Mouse (Mus musculus): Measurements from ENCODE around the gene Rras. TPM values are rescaled to one million over a fixed set of nuclear protein-coding genes. Genes with fewer than 3 reads are reported as not detected.

The Rras gene
- polyA plus RNA-seq (2015; fragmentation: Nextera tagmentation; extraction: Ambion mirVana) = 41.3 and 47.6 TPM in 2 replicates

- WGBS = under 1% methylated on average over 36 of the region's 36 CpGs
- peak within 1 kb of the TSS; percentile 87 for H3K4me2 ChIP-seq (replicated peaks)
- H3K9ac ChIP-seq = peak within 1 kb of the TSS; percentile 62
- no peaks in the 10 kb centered on the region for H3K9me3 ChIP-seq (replicated peaks)
- no peaks in the 10 kb centered on the region for H3K27me3 ChIP-seq
- peak within 1 kb of the TSS; percentile 85 for H3K4me3 ChIP-seq (replicated peaks)
- peaks cover 13% of the 10 kb centered on the region for H3K36me3 ChIP-seq
- peak within 1 kb of the TSS; percentile 99 for H3K27ac ChIP-seq (replicated peaks)
- H3K4me1 ChIP-seq = peaks cover 43% of the 10 kb centered on the region
- peak; percentile 92 for ATAC-seq (ENCODE audit: insufficient number of reproducible peaks, low FRiP score, low TSS enrichment, low read depth)
Observed at GRCm38 (mm10) chr7:45017242-45018061, at the start of gene Rras. Rras (plus strand) TSS chr7:45017961.

DNA sequence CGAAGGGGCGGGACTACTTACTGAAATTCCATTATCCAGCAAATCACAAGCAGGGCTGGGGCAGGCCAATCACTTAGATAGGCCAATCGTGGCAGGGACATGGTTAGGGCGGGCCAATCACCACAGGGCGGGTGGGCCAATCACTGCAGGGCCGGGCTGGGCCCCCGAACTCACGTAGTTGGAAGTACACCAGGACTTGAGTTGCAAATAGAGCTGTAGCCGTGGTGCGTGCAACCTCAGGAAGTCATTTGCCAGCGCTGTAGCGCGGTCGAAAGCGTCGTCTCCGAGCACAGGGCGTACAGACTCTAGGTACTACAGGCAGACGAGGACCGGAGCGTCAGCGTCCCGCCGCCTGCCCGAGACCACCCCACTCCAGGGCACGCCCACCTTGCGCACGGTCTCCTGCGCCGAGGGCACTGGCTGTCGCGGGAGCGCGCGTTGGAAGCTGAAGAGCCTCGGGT lies 47.5 kb upstream of the Rras start:
- peaks cover 15% of the 10 kb centered on the region for H3K36me3 ChIP-seq
- peak; percentile 95 for ATAC-seq (ENCODE audit: insufficient number of reproducible peaks, low FRiP score, low TSS enrichment, low read depth)
- H3K4me3 ChIP-seq (replicated peaks) = peak overlapping the region; percentile 53
- H3K9ac ChIP-seq = peak overlapping the region; percentile 43
- peak overlapping the region; percentile 90 for H3K27ac ChIP-seq (replicated peaks)
- WGBS = under 1% methylated on average over 36 of the region's 36 CpGs
- H3K4me1 ChIP-seq = peaks cover 34% of the 10 kb centered on the region
- no peaks in the 10 kb centered on the region for H3K27me3 ChIP-seq
- peak overlapping the region; percentile 78 for H3K4me2 ChIP-seq (replicated peaks)
- H3K9me3 ChIP-seq (replicated peaks) = no peaks in the 10 kb centered on the region

GRCm38 (mm10) chr7:44971142-44971541 lies 46.6 kb upstream of the Rras start:
- Histone ChIP-seq H3K36me3 (peaks cover 15% of the 10 kb centered on the region), H3K9ac (peak overlapping the region; percentile 43; the same call in 1 of the 2 replicates), H3K4me2 (replicated peaks) (peak overlapping the region; percentile 78), H3K4me1 (peaks cover 36% of the 10 kb centered on the region), H3K4me3 (replicated peaks) (peak overlapping the region; percentile 53), H3K9me3 (replicated peaks) (no peaks in the 10 kb centered on the region), H3K27me3 (no peaks in the 10 kb centered on the region), H3K27ac (replicated peaks) (peak overlapping the region; percentile 90; the same call in 1 of the 2 replicates)
- no peak for ATAC-seq (ENCODE audit: insufficient number of reproducible peaks, low FRiP score, low TSS enrichment, low read depth)
- WGBS = 60% methylated on average over 7 of the region's 7 CpGs

- no peak for ATAC-seq (ENCODE audit: insufficient number of reproducible peaks, low FRiP score, low TSS enrichment, low read depth)
- Histone ChIP-seq H3K27ac (replicated peaks) (peak overlapping the region; percentile 93), H3K36me3 (peaks cover 33% of the 10 kb centered on the region), H3K4me1 (peaks cover 36% of the 10 kb centered on the region), H3K4me2 (replicated peaks) (peak overlapping the region; percentile 76), H3K4me3 (replicated peaks) (peak overlapping the region; percentile 59), H3K9me3 (replicated peaks) (no peaks in the 10 kb centered on the region), H3K27me3 (no peaks in the 10 kb centered on the region), H3K9ac (peak overlapping the region; percentile 50; the same call in 1 of the 2 replicates)
- 36% methylated on average over 14 of the region's 14 CpGs for WGBS
Observed at GRCm38 (mm10) chr7:44973415-44974130, 44.2 kb upstream of the Rras start.

DNA sequence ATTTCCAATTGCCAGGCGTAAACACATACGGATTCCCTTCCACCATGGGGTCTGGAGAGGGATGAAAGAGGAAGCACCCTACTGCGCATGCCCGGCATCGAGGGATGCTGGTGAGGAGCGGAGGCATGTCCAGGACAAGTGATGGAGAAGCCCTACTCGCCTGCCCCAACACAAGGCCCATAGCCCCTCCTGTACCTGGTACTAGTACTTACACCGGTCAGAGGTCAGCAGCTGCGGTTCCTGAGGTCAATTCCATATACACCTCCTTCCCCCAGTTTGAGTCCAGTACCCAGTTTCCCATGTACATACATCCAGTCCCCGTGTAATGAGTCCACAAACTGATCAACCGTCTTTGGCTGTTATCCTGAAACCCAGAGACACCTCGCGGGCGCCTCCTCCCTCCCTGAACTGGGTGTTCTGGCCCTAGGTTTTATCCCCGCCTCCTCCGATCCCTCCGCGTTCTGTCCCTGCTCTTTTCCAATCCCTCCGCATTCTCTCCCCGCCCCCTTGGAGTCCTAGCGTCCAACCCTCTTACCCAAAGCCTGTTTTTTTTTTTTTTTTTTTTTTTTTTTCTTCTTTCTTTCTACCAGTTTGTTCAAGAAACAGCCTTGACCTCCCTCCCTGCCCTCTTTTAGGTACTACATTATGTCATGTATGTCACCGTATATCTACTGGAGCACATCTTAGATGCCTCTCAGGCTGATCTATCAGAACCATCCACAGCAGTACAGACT lies 43.2 kb upstream of the Rras start, which contains the start of gene Cpt1c:
Gene Cpt1c (minus strand): TSS at position 469 of the 734 bp plus-strand sequence.
- Histone ChIP-seq H3K4me1 (peaks cover 36% of the 10 kb centered on the region), H3K4me3 (replicated peaks) (peak within 1 kb of the TSS; percentile 59), H3K27me3 (no peaks in the 10 kb centered on the region), H3K9me3 (replicated peaks) (no peaks in the 10 kb centered on the region), H3K4me2 (replicated peaks) (peak within 1 kb of the TSS; percentile 76), H3K9ac (peak within 1 kb of the TSS; percentile 50), H3K27ac (replicated peaks) (peak within 1 kb of the TSS; percentile 93), H3K36me3 (peaks cover 43% of the 10 kb centered on the region)
- ATAC-seq (ENCODE audit: insufficient number of reproducible peaks, low FRiP score, low TSS enrichment, low read depth) = peak; percentile 58; the same call in 1 of the 2 replicates
- 2% methylated on average over 22 of the region's 22 CpGs for WGBS

DNA sequence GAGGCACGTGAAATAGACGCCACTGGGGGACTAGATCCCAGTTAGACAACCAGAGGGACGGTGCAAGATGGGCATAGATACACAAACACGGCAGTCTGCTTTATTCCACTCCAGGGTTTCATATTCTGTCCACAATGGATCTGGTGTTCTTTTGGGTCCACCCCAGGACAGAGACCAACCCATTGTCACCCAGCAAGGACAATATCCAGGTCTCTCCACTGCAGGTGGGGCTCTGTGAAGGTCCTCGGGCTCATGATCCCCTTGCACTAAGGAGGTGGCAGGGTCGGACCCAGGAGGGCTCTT lies 42.7 kb upstream of the Rras start:
- Histone ChIP-seq H3K9ac (no peak overlapping the region), H3K27ac (replicated peaks) (peak overlapping the region; percentile 93)
- 26% methylated on average over 6 of the region's 6 CpGs for WGBS

GRCm38 (mm10) chr7:44978300-44978699 lies 39.5 kb upstream of the Rras start:
- no peak for ATAC-seq (ENCODE audit: insufficient number of reproducible peaks, low FRiP score, low TSS enrichment, low read depth)
- H3K4me2 ChIP-seq (replicated peaks) = no peak overlapping the region
- no peak overlapping the region for H3K4me3 ChIP-seq (replicated peaks)
- peaks cover 76% of the 10 kb centered on the region for H3K36me3 ChIP-seq
- peaks cover 19% of the 10 kb centered on the region for H3K4me1 ChIP-seq
- H3K9me3 ChIP-seq (replicated peaks) = no peaks in the 10 kb centered on the region
- H3K9ac ChIP-seq = no peak overlapping the region
- WGBS = 83% methylated on average over 3 of the region's 3 CpGs
- H3K27ac ChIP-seq (replicated peaks) = no peak overlapping the region
- H3K27me3 ChIP-seq = no peaks in the 10 kb centered on the region

More for the DNA sequence above, 42.7 kb upstream of the Rras start:
- no peaks in the 10 kb centered on the region for H3K27me3 ChIP-seq
- H3K36me3 ChIP-seq = peaks cover 48% of the 10 kb centered on the region
- peak overlapping the region; percentile 59 for H3K4me3 ChIP-seq (replicated peaks)
- ATAC-seq (ENCODE audit: insufficient number of reproducible peaks, low FRiP score, low TSS enrichment, low read depth) = no peak
- H3K4me1 ChIP-seq = peaks cover 36% of the 10 kb centered on the region
- no peaks in the 10 kb centered on the region for H3K9me3 ChIP-seq (replicated peaks)
- H3K4me2 ChIP-seq (replicated peaks) = peak overlapping the region; percentile 76

- ATAC-seq (ENCODE audit: insufficient number of reproducible peaks, low FRiP score, low TSS enrichment, low read depth) = no peak
- 93% methylated on average over 8 of the region's 8 CpGs for WGBS
Observed at GRCm38 (mm10) chr7:44981539-44981938, 36.2 kb upstream of the Rras start.

DNA sequence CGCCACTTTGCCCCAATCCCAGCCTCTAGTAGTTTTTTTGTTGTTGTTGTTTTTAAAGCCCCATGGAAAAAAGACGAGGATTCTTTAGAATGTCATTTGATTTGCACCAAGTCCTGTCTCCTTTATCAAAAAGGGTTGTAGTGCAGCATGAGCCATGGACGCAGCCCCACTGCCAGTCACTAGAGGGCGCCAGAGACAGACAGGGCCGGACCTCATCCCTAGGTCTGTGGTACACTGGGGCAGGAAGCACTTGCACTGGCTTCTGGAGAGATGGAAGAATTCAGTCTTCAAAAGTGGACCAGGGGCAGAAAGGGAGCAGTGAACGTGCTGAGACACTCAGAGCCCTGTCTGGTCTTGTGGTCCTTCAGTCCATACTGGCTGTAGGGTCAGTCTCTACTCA lies 34.7 kb upstream of the Rras start:
- no peaks in the 10 kb centered on the region for H3K27me3 ChIP-seq
- WGBS = 35% methylated on average over 6 of the region's 6 CpGs
- no peak overlapping the region for H3K4me3 ChIP-seq (replicated peaks)
- no peak overlapping the region for H3K27ac ChIP-seq (replicated peaks)
- H3K9ac ChIP-seq = no peak overlapping the region
- H3K9me3 ChIP-seq (replicated peaks) = no peaks in the 10 kb centered on the region
- no peak overlapping the region for H3K4me2 ChIP-seq (replicated peaks)
- H3K4me1 ChIP-seq = peaks cover 28% of the 10 kb centered on the region
- peaks cover 48% of the 10 kb centered on the region for H3K36me3 ChIP-seq
- ATAC-seq (ENCODE audit: insufficient number of reproducible peaks, low FRiP score, low TSS enrichment, low read depth) = no peak

More at GRCm38 (mm10) chr7:44981539-44981938, 36.2 kb upstream of the Rras start:
- Histone ChIP-seq H3K4me1 (peaks cover 20% of the 10 kb centered on the region), H3K9me3 (replicated peaks) (no peaks in the 10 kb centered on the region), H3K27me3 (no peaks in the 10 kb centered on the region), H3K9ac (no peak overlapping the region), H3K27ac (replicated peaks) (no peak overlapping the region), H3K4me2 (replicated peaks) (no peak overlapping the region), H3K4me3 (replicated peaks) (no peak overlapping the region), H3K36me3 (peaks cover 64% of the 10 kb centered on the region)

DNA sequence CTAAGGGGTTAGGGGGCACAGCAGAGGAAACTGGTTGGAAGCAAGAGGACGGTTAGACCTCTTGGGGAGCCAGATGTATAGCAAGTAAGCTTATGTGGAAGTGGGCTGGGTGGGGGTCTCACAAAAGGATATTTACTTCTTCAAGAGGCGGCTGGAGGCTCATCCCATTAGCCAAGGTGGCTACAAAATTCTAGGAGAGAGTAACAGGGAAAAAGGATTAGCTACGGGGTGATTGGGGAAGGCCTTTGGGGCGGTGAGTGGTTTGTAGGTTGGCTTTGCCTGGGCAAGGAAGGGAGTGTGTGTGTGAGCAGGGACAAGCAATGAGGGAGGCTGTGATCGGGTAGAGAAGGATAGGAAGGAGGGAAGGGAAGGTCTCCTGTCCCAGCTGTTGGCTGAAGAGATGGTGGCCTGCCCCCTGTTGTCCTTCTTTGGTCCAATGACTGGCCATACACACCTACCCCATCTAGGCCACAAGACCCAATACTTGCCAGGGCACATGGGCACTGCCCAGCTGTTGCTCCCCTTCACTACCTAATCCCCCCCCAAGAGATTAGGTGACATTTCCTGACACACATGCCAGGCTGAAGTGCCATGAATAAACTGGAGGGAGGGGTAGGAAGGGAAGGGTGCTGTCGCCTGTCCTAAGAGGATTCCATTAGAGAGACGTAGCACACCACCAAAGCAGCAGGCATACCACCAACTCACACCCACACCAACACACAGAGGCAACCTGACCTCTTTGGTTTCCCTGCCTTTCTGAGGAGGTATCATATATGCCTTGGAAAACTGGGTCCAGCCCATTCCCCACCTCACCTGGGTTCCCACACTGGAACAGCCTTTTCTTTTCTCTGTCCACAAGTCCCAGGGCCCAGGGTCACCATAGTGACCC lies 33.6 kb upstream of the Rras start:
- ATAC-seq (ENCODE audit: insufficient number of reproducible peaks, low FRiP score, low TSS enrichment, low read depth) = no peak
- H3K4me2 ChIP-seq (replicated peaks) = peak overlapping the region; percentile 68
- H3K27ac ChIP-seq (replicated peaks) = peak overlapping the region; percentile 63
- peak overlapping the region; percentile 98 for H3K4me3 ChIP-seq (replicated peaks)
- no peaks in the 10 kb centered on the region for H3K9me3 ChIP-seq (replicated peaks)
- H3K4me1 ChIP-seq = peaks cover 35% of the 10 kb centered on the region
- no peak overlapping the region for H3K9ac ChIP-seq
- WGBS = 61% methylated on average over 7 of the region's 7 CpGs
- peaks cover 37% of the 10 kb centered on the region for H3K36me3 ChIP-seq
- H3K27me3 ChIP-seq = no peaks in the 10 kb centered on the region
